Mouse (Mus musculus): ENCODE results near the gene Cfap299. TPM values are rescaled to one million over a fixed set of nuclear protein-coding genes. Genes with fewer than 3 reads are reported as not detected.

The Cfap299 gene
- polyA plus RNA-seq, 1 experiment from 2014 or later = 0.71 TPM

GRCm38 (mm10) chr5:98387054-98387453 lies 58.0 kb downstream of the Cfap299 start:
- no peak overlapping the region for H3K27ac ChIP-seq (replicated peaks)
- no peak overlapping the region for H3K4me3 ChIP-seq
- H3K4me1 ChIP-seq = no peaks in the 10 kb centered on the region
- 58% methylated on average over 3 of the region's 3 CpGs for WGBS
- no peak overlapping the region for H3K4me2 ChIP-seq (replicated peaks)
- no peaks in the 10 kb centered on the region for H3K9me3 ChIP-seq
- H3K27me3 ChIP-seq = no peaks in the 10 kb centered on the region
- no peaks in the 10 kb centered on the region for H3K36me3 ChIP-seq
- ATAC-seq (ENCODE audit: low FRiP score, low read depth) = no peak
- H3K9ac ChIP-seq (replicated peaks) = no peak overlapping the region

- no peak overlapping the region for H3K9ac ChIP-seq (replicated peaks)
- no peaks in the 10 kb centered on the region for H3K4me1 ChIP-seq
- H3K36me3 ChIP-seq = no peaks in the 10 kb centered on the region
- H3K27ac ChIP-seq (replicated peaks) = no peak overlapping the region
- H3K27me3 ChIP-seq = no peaks in the 10 kb centered on the region
- no peak overlapping the region for H3K4me2 ChIP-seq (replicated peaks)
- ATAC-seq (ENCODE audit: low FRiP score, low read depth) = no peak
- 83% methylated on average over 1 of the region's 1 CpGs for WGBS
- no peak overlapping the region for H3K4me3 ChIP-seq
- H3K9me3 ChIP-seq = no peaks in the 10 kb centered on the region
Observed at GRCm38 (mm10) chr5:98402165-98402564, 73.1 kb downstream of the Cfap299 start.

- Histone ChIP-seq H3K27me3 (no peaks in the 10 kb centered on the region), H3K4me1 (no peaks in the 10 kb centered on the region), H3K4me2 (replicated peaks) (no peak overlapping the region), H3K9ac (replicated peaks) (no peak overlapping the region), H3K9me3 (no peaks in the 10 kb centered on the region), H3K36me3 (no peaks in the 10 kb centered on the region), H3K27ac (replicated peaks) (no peak overlapping the region), H3K4me3 (no peak overlapping the region)
- WGBS = 67% methylated on average over 2 of the region's 2 CpGs
- no peak for ATAC-seq (ENCODE audit: low FRiP score, low read depth)
Observed at GRCm38 (mm10) chr5:98410060-98410459, 81.0 kb downstream of the Cfap299 start.

GRCm38 (mm10) chr5:98416385-98417145 lies 87.5 kb downstream of the Cfap299 start:
- WGBS = 80% methylated on average over 9 of the region's 9 CpGs
- H3K27me3 ChIP-seq = no peaks in the 10 kb centered on the region

GRCm38 (mm10) chr5:98424965-98425364 lies 95.9 kb downstream of the Cfap299 start:
- Histone ChIP-seq H3K27me3 (no peaks in the 10 kb centered on the region), H3K36me3 (no peaks in the 10 kb centered on the region), H3K27ac (replicated peaks) (no peak overlapping the region), H3K4me1 (no peaks in the 10 kb centered on the region), H3K9ac (replicated peaks) (no peak overlapping the region), H3K4me3 (no peak overlapping the region), H3K9me3 (no peaks in the 10 kb centered on the region), H3K4me2 (replicated peaks) (no peak overlapping the region)
- WGBS = 92% methylated on average over 1 of the region's 1 CpGs
- no peak for ATAC-seq (ENCODE audit: low FRiP score, low read depth)

More at GRCm38 (mm10) chr5:98416385-98417145, 87.5 kb downstream of the Cfap299 start:
- H3K9me3 ChIP-seq = no peaks in the 10 kb centered on the region
- no peak overlapping the region for H3K9ac ChIP-seq (replicated peaks)
- H3K36me3 ChIP-seq = no peaks in the 10 kb centered on the region
- H3K4me3 ChIP-seq = no peak overlapping the region
- H3K4me1 ChIP-seq = no peaks in the 10 kb centered on the region
- no peak overlapping the region for H3K27ac ChIP-seq (replicated peaks)
- no peak for ATAC-seq (ENCODE audit: low FRiP score, low read depth)
- no peak overlapping the region for H3K4me2 ChIP-seq (replicated peaks)

- ATAC-seq (ENCODE audit: low FRiP score, low read depth) = no peak
- WGBS = 83% methylated on average over 5 of the region's 5 CpGs
Observed at GRCm38 (mm10) chr5:98426112-98426511, 97.0 kb downstream of the Cfap299 start.

GRCm38 (mm10) chr5:98430060-98430459 lies 101.0 kb downstream of the Cfap299 start:
- ATAC-seq (ENCODE audit: low FRiP score, low read depth) = no peak
- Histone ChIP-seq H3K9ac (replicated peaks) (no peak overlapping the region), H3K4me3 (no peak overlapping the region), H3K36me3 (no peaks in the 10 kb centered on the region), H3K27me3 (no peaks in the 10 kb centered on the region), H3K9me3 (no peaks in the 10 kb centered on the region), H3K4me2 (replicated peaks) (no peak overlapping the region), H3K4me1 (no peaks in the 10 kb centered on the region), H3K27ac (replicated peaks) (no peak overlapping the region)
- WGBS = 75% methylated on average over 7 of the region's 7 CpGs

More at GRCm38 (mm10) chr5:98426112-98426511, 97.0 kb downstream of the Cfap299 start:
- no peaks in the 10 kb centered on the region for H3K27me3 ChIP-seq
- H3K36me3 ChIP-seq = no peaks in the 10 kb centered on the region
- no peak overlapping the region for H3K4me2 ChIP-seq (replicated peaks)
- no peak overlapping the region for H3K27ac ChIP-seq (replicated peaks)
- H3K4me1 ChIP-seq = no peaks in the 10 kb centered on the region
- no peaks in the 10 kb centered on the region for H3K9me3 ChIP-seq
- no peak overlapping the region for H3K9ac ChIP-seq (replicated peaks)
- H3K4me3 ChIP-seq = no peak overlapping the region

GRCm38 (mm10) chr5:98438686-98439085 lies 109.6 kb downstream of the Cfap299 start:
- ATAC-seq (ENCODE audit: low FRiP score, low read depth) = no peak
- Histone ChIP-seq H3K9ac (replicated peaks) (no peak overlapping the region), H3K36me3 (no peaks in the 10 kb centered on the region), H3K4me3 (no peak overlapping the region), H3K4me1 (no peaks in the 10 kb centered on the region), H3K27me3 (no peaks in the 10 kb centered on the region), H3K4me2 (replicated peaks) (no peak overlapping the region), H3K27ac (replicated peaks) (no peak overlapping the region), H3K9me3 (no peaks in the 10 kb centered on the region)
- WGBS = 66% methylated on average over 3 of the region's 3 CpGs

- Histone ChIP-seq H3K36me3 (no peaks in the 10 kb centered on the region), H3K4me3 (no peak overlapping the region), H3K4me1 (no peaks in the 10 kb centered on the region), H3K9me3 (no peaks in the 10 kb centered on the region), H3K27me3 (no peaks in the 10 kb centered on the region), H3K9ac (replicated peaks) (no peak overlapping the region), H3K27ac (replicated peaks) (no peak overlapping the region), H3K4me2 (replicated peaks) (no peak overlapping the region)
- no peak for ATAC-seq (ENCODE audit: low FRiP score, low read depth)
- WGBS = 91% methylated on average over 12 of the region's 12 CpGs
Observed at GRCm38 (mm10) chr5:98446771-98447462, 117.8 kb downstream of the Cfap299 start.

- Histone ChIP-seq H3K4me2 (replicated peaks) (no peak overlapping the region), H3K9me3 (no peaks in the 10 kb centered on the region), H3K27me3 (no peaks in the 10 kb centered on the region), H3K27ac (replicated peaks) (no peak overlapping the region), H3K4me1 (no peaks in the 10 kb centered on the region), H3K9ac (replicated peaks) (no peak overlapping the region), H3K36me3 (no peaks in the 10 kb centered on the region), H3K4me3 (no peak overlapping the region)
- ATAC-seq (ENCODE audit: low FRiP score, low read depth) = no peak
- WGBS = 86% methylated on average over 2 of the region's 2 CpGs
Observed at GRCm38 (mm10) chr5:98449873-98450272, 120.8 kb downstream of the Cfap299 start.

GRCm38 (mm10) chr5:98466882-98467535 lies 137.9 kb downstream of the Cfap299 start:
- no peak overlapping the region for H3K27ac ChIP-seq (replicated peaks)
- no peaks in the 10 kb centered on the region for H3K9me3 ChIP-seq
- no peak for ATAC-seq (ENCODE audit: low FRiP score, low read depth)

GRCm38 (mm10) chr5:98470052-98470451 lies 140.9 kb downstream of the Cfap299 start:
- H3K27me3 ChIP-seq = no peaks in the 10 kb centered on the region
- no peak overlapping the region for H3K9ac ChIP-seq (replicated peaks)
- no peak overlapping the region for H3K27ac ChIP-seq (replicated peaks)
- 76% methylated on average over 4 of the region's 4 CpGs for WGBS
- 0 out of 2 replicates have a peak, but pooled peaks cover 2% of the 10 kb centered on the region for H3K4me1 ChIP-seq
- no peak overlapping the region for H3K4me2 ChIP-seq (replicated peaks)
- ATAC-seq (ENCODE audit: low FRiP score, low read depth) = no peak
- no peaks in the 10 kb centered on the region for H3K9me3 ChIP-seq
- H3K4me3 ChIP-seq = no peak overlapping the region
- H3K36me3 ChIP-seq = no peaks in the 10 kb centered on the region

More at GRCm38 (mm10) chr5:98466882-98467535, 137.9 kb downstream of the Cfap299 start:
- WGBS = 51% methylated on average over 4 of the region's 4 CpGs
- Histone ChIP-seq H3K4me2 (replicated peaks) (no peak overlapping the region), H3K27me3 (no peaks in the 10 kb centered on the region), H3K9ac (replicated peaks) (no peak overlapping the region), H3K4me3 (no peak overlapping the region), H3K4me1 (0 out of 2 replicates have a peak, but pooled peaks cover 2% of the 10 kb centered on the region), H3K36me3 (no peaks in the 10 kb centered on the region)

All from midbrain, embryonic 12.5 days (tissue).